Mouse (Mus musculus) heart, postnatal 10 days (tissue): Measurements from ENCODE around the gene 6430531B16Rik. TPM values are rescaled to one million over a fixed set of nuclear protein-coding genes. Genes with fewer than 3 reads are reported as not detected.

Experiments used
- DNase-seq, 2 experiments: peaks; one replicate each; pipeline ENCODE4 v3.0.0; 2021
- intact Hi-C: fragments of 180-260 bp; cut with DNase I; formaldehyde crosslinking; loops from one replicate; pipeline ENCODE4 v1.15.1; 2025
- microRNA-seq, 2 experiments: library from miRNA; unstranded; fragments of <30 nt; microRNA quantifications; one replicate each; pipeline ENCODE4 v1.2.0; 2022
- total RNA-seq, 2 experiments: library from RNA; stranded (reverse); gene quantifications; 2 replicates each; pipeline ENCODE4 v1.2.3; 2021

Gene 6430531B16Rik
- total RNA-seq, 2 experiments from 2014 or later: not detected

GRCm38 (mm10) chr7:139943674-139944281 is 34.8 kb downstream of the 6430531B16Rik start, which contains the start of gene Utf1:
TSS of gene Utf1 (plus strand) at chr7:139943789.
- peak; percentile 18 to 28 for DNase-seq

GRCm38 (mm10) chr7:139940476-139941209 is 37.9 kb downstream of the 6430531B16Rik start:
- intact Hi-C loops: no loop called here
- no peak for DNase-seq

More at GRCm38 (mm10) chr7:139943674-139944281, 34.8 kb downstream of the 6430531B16Rik start, which contains the start of gene Utf1:
- intact Hi-C loops: no loop called here

GRCm38 (mm10) chr7:139937810-139938209 is 40.7 kb downstream of the 6430531B16Rik start:
- intact Hi-C loops: no loop called here
- DNase-seq: no peak

- intact Hi-C loops: no loop called here
- no peak for DNase-seq
Measured at GRCm38 (mm10) chr7:139937138-139937537, 41.4 kb downstream of the 6430531B16Rik start.

- no peak for DNase-seq
- intact Hi-C loops: no loop called here
Measured at GRCm38 (mm10) chr7:139936705-139937104, 41.9 kb downstream of the 6430531B16Rik start.

- intact Hi-C loops: no loop called here
Measured at GRCm38 (mm10) chr7:139930732-139931131, 47.8 kb downstream of the 6430531B16Rik start.

More at GRCm38 (mm10) chr7:139930732-139931131, 47.8 kb downstream of the 6430531B16Rik start:
- DNase-seq: peak; percentile 45 to 48

Small RNA genes lying within 50 kb of the gene (microRNA-seq; reads per million reads assigned to microRNA genes)
- gene Mir202 (0.24 to 0.35 reads per million in 2 experiments), gene Mir7062 (0 to 0.70 reads per million in 2 experiments), gene mmu-mir-7686 (0 reads per million in 2 experiments)

Other genes with a start within 250 kb of the 6430531B16Rik start
- gene Adgra1, start 144.6 kb downstream of the 6430531B16Rik start, total RNA-seq: not detected
- not detected for gene Kndc1, start 84.1 kb downstream of the 6430531B16Rik start, total RNA-seq
- not detected for gene Utf1, start 35.0 kb downstream of the 6430531B16Rik start, total RNA-seq
- under 1 TPM; 0.30 to 0.86 TPM for gene Adam8, start 13.8 kb upstream of the 6430531B16Rik start, total RNA-seq
- gene Zfp511, start 57.6 kb upstream of the 6430531B16Rik start, total RNA-seq: 10 to 100 TPM; 13.1 to 13.8 TPM
- gene Tubgcp2, start 57.9 kb upstream of the 6430531B16Rik start, total RNA-seq: 10 to 100 TPM; 36.5 to 37.1 TPM
- gene Msx3, start 70.3 kb upstream of the 6430531B16Rik start, total RNA-seq: not detected
- under 1 TPM in 1 of 2 experiments, not detected in 1; 0.25 TPM for gene Caly, start 103.8 kb upstream of the 6430531B16Rik start, total RNA-seq
- not detected for gene Prap1, start 114.6 kb upstream of the 6430531B16Rik start, total RNA-seq
- 10 to 100 TPM; 90.7 to 93.7 TPM for gene Fuom, start 123.7 kb upstream of the 6430531B16Rik start, total RNA-seq
- gene Paox, start 137.0 kb upstream of the 6430531B16Rik start, total RNA-seq: 1 to 10 TPM; 4.1 to 5.6 TPM
- gene Echs1, start 137.7 kb upstream of the 6430531B16Rik start, total RNA-seq: 100 to 1,000 TPM; 240 to 272 TPM
- 10 to 100 TPM; 22.9 to 25.3 TPM for gene Mtg1, start 158.8 kb upstream of the 6430531B16Rik start, total RNA-seq
- gene Sprn, start 176.1 kb upstream of the 6430531B16Rik start, total RNA-seq: under 1 TPM; 0.50 to 0.55 TPM
- not detected for gene Olfr522, start 186.0 kb upstream of the 6430531B16Rik start, total RNA-seq
- not detected for gene Olfr523, start 194.5 kb upstream of the 6430531B16Rik start, total RNA-seq
- gene Olfr524, start 227.2 kb upstream of the 6430531B16Rik start, total RNA-seq: not detected
- gene Cd163l1, start 239.5 kb upstream of the 6430531B16Rik start, total RNA-seq: not detected